Mouse (Mus musculus) thymus, adult 2 months (tissue): ENCODE measurements around the gene Abcb8. TPM values are rescaled to one million over a fixed set of nuclear protein-coding genes. Genes with fewer than 3 reads are reported as not detected.
"Not testable (repeated sequence)": the region's sequence is repeated elsewhere in the genome, so short reads cannot be mapped to it uniquely, and the experiment has no call there.

Source experiments
- DNase-seq: peaks from one replicate; pipeline ENCODE4 v3.0.0; 2021
- H3K27ac ChIP-seq: fragments of 200-500 bp; 2 replicates; pipeline ENCODE4 v1.5.1; 2012; ENCODE audit warnings: low read length, control low read depth; ENCODE audit not compliant: control insufficient read depth, insufficient read depth
- H3K27me3 ChIP-seq: fragments of 200-500 bp; 2 replicates; pipeline ENCODE4 v1.6.1; 2012; ENCODE audit warnings: mild to moderate bottlenecking, low read length, moderate library complexity, mixed read lengths; ENCODE audit not compliant: control insufficient read depth, insufficient read depth
- H3K36me3 ChIP-seq: fragments of 200-500 bp; 2 replicates; pipeline ENCODE4 v1.6.1; 2012; ENCODE audit warnings: mild to moderate bottlenecking, low read length, moderate library complexity; ENCODE audit not compliant: control insufficient read depth, insufficient read depth
- H3K4me1 ChIP-seq: fragments of 200-500 bp; replicated peaks from 2 replicates; pipeline ENCODE4 v1.6.1; 2012; ENCODE audit warnings: low read length; ENCODE audit not compliant: control insufficient read depth, insufficient read depth
- H3K4me3 ChIP-seq: fragments of 200-500 bp; 2 replicates; pipeline ENCODE4 v1.5.1; 2012; ENCODE audit warnings: mild to moderate bottlenecking, low read length, control low read depth, moderate library complexity; ENCODE audit not compliant: control insufficient read depth, insufficient read depth
- CTCF ChIP-seq: fragments of 200-500 bp; IDR thresholded peaks from 2 replicates; pipeline ENCODE4 v1.5.1; 2012; ENCODE audit warnings: mild to moderate bottlenecking, control low read depth, low read length, moderate library complexity, borderline replicate concordance; ENCODE audit not compliant: control insufficient read depth, poor library complexity, insufficient read depth; ENCODE audit errors: extremely low read depth
- POLR2A ChIP-seq: fragments of 200-500 bp; IDR thresholded peaks from 2 replicates; pipeline ENCODE4 v1.6.1; 2012; ENCODE audit warnings: mild to moderate bottlenecking, low read length, control low read depth, moderate library complexity; ENCODE audit not compliant: control insufficient read depth, poor library complexity, insufficient read depth; ENCODE audit errors: extremely low read depth
- WGBS: fragments of 180-500 bp; shearing (Covaris S2); methylation state at CpG from one replicate; pipeline ENCODE4 v1.1.7; 2018; 5-methylcytosine and 5-hydroxymethylcytosine counted together
- polyA plus RNA-seq: library from polyadenylated mRNA; depleted of rRNA; stranded (reverse); fragments of >200 nt; gene quantifications from 2 replicates; pipeline ENCODE4 v1.2.3, GENCODE M21; 2012

Gene Abcb8
- polyA plus RNA-seq, 1 experiment = 78.2 TPM

DNA sequence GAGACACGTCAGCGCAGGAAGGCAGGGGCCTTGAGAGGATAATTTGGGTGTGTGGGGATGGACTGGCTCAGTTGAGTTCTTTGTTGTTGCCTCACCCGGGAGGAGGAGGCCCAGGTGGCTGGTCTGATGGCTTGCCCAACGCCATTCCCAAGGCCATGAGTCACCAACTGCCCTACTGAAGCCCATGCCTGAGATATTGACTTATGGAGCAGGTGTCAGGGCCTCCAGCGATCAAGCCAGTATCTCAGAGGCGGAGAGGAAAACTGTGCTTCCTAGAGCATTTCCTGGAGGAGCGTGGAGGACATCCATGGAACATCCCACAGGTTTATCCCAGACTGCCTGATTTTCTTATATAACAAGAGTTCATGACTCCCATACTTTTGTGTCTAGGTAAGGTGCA, 739 bp upstream of the Abcb8 start:
- 90% methylated on average over 7 of the region's 7 CpGs for WGBS

DNA sequence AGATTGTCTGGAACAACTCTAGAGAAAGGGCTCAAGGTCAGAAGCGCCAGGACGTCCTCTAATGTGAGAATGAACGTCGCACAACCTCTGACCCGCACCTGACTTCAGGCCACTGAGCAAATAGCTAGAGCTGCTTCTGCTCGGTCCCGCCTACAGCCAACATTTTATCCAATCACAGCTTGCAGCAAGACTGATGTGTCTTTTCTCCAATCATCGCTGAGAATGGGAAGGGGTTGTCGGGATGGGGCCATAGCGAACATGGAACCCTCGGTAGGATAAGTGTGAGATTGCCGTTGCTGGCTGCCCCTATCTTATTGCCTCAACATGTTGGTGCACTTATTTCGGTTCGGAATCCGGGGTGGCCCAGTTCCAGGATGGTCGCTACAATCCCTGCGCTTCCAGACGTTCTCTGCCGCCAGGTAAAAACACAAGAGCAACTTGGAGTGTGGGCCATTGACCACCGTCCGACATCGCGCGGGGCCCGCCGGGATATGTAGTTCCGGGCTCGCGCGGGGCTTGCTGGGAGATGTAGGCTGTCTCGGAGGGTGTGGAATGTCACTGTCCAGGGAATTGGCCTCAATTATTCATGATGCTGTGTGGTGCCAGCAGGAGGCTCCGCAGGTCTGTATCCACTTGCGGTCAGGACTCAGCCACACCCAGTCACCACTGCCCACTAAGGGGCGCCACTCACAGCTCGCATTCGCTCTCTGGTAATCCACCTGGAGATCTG, 867 bp downstream of the Abcb8 start:
- no peaks in the 10 kb centered on the region for H3K27me3 ChIP-seq
- H3K4me1 ChIP-seq = peaks cover 6% of the 10 kb centered on the region
- TF ChIP-seq CTCF (peak; percentile 80), POLR2A (no peak)
- peak overlapping the region; percentile 77 for H3K4me3 ChIP-seq
- 3% methylated on average over 36 of the region's 36 CpGs for WGBS
- peak; percentile 94 for DNase-seq
- no peaks in the 10 kb centered on the region for H3K36me3 ChIP-seq
- peak overlapping the region; percentile 79 for H3K27ac ChIP-seq

More for the DNA sequence above, 739 bp upstream of the Abcb8 start:
- DNase-seq = no peak
- no peaks in the 10 kb centered on the region for H3K27me3 ChIP-seq
- no peak overlapping the region for H3K4me3 ChIP-seq
- H3K4me1 ChIP-seq = peaks cover 20% of the 10 kb centered on the region
- no peak overlapping the region for H3K27ac ChIP-seq
- no peak for TF ChIP-seq POLR2A
- TF ChIP-seq CTCF = no peak
- H3K36me3 ChIP-seq = no peaks in the 10 kb centered on the region

DNA sequence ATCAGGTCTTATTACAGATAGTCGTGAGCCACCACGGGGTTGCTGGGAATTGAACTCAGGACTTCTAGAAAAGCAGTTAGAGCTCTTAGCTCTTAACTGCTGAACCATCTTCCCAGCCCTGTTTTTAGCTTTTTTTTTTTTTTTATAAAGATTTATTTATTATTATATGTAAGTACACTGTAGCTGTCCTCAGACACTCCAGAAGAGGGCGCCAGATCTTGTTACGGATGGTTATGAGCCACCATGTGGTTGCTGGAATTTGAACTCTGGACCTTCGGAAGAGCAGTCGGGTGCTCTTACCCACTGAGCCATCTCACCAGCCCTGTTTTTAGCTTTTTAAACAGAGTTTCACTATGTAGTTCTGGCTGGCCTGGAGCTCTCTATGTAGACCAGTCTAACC, 2.8 kb downstream of the Abcb8 start:
- not testable (repeated sequence) for H3K27me3 ChIP-seq, H3K4me1 ChIP-seq, DNase-seq, H3K4me3 ChIP-seq, H3K27ac ChIP-seq, H3K36me3 ChIP-seq
- WGBS = 91% methylated on average over 6 of the region's 6 CpGs

DNA sequence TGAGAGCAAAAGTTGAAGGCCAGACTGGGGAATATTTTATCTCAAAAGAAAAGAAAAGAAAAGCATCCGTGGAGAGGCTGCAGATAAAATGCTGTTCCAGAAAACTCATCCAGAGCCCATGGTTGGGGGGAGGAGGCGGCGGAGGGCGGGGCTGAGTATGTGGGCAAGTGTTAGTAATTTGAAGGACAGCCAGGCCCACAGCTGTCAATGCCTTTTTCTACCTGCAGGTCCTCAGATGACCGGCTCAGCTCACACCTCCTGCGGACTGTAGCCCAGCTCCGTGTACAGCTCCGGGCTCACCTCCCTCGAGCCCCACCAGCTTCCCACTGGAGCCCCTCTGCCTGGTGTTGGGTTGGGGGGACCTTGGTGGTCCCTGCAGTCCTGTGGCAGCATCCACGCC, 6.2 kb downstream of the Abcb8 start:
- no peak for DNase-seq
- Histone ChIP-seq H3K27me3 (no peaks in the 10 kb centered on the region), H3K36me3 (no peaks in the 10 kb centered on the region), H3K27ac (no peak overlapping the region), H3K4me3 (no peak overlapping the region), H3K4me1 (no peaks in the 10 kb centered on the region)
- WGBS = 96% methylated on average over 10 of the region's 10 CpGs
- no peak for TF ChIP-seq CTCF
- no peak for TF ChIP-seq POLR2A

DNA sequence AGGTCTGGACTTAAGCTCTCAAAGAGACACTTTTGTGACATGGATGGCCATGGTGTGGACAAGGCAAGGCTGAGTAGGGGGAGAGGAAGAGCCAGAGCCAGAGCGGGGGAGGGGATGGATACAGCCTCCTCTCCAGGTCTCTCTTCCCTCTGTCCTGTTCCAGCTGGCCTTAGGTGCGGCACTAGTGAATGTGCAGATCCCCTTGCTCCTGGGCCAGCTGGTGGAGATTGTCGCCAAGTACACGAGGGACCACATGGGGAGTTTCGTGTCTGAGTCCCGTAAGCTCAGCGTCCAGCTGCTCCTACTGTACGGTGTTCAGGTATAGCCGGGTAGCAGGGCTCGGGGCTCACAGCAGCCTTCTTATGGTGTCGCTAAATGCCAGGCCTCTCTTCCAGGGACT, 6.9 kb downstream of the Abcb8 start:
- Histone ChIP-seq H3K27me3 (no peaks in the 10 kb centered on the region), H3K36me3 (no peaks in the 10 kb centered on the region), H3K4me3 (no peak overlapping the region), H3K4me1 (no peaks in the 10 kb centered on the region), H3K27ac (no peak overlapping the region)
- no peak for DNase-seq
- 97% methylated on average over 11 of the region's 11 CpGs for WGBS
- TF ChIP-seq CTCF (no peak), POLR2A (no peak)

DNA sequence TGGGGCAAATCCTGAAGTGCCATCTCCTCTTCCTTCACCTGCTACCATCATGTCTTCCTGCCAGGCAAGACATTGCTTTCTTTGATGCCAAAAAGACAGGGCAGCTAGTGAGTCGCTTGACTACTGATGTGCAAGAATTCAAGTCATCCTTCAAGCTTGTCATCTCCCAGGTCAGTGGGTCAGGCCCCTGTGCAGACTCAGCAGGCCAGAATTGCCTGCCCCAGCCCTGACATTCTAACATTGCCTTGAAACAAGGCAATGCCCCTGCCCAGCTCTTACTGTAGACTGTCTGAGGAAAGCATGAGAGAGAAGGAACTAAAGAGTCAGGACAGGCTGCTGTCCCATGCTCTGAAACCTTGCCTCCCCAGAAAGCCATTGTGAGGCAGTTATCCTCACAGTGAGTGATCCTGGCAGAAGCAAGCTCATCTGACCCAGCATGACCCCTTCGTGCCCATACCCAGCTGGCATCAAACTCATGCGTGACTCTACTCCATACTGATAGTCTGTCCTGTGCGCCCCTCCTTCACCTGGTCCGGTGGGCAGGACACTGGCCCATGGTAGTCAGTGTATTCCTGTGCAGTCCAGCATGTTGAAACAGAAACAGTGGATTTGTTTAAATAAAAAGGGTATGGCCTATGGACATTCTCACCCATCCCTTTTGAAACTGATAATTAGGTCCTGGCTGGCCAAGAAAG, 7.6 kb downstream of the Abcb8 start:
- H3K4me1 ChIP-seq = no peaks in the 10 kb centered on the region
- no peak overlapping the region for H3K27ac ChIP-seq
- DNase-seq = no peak
- TF ChIP-seq POLR2A (no peak), CTCF (no peak)
- 99% methylated on average over 5 of the region's 5 CpGs for WGBS
- no peaks in the 10 kb centered on the region for H3K27me3 ChIP-seq
- no peaks in the 10 kb centered on the region for H3K36me3 ChIP-seq
- H3K4me3 ChIP-seq = no peak overlapping the region

DNA sequence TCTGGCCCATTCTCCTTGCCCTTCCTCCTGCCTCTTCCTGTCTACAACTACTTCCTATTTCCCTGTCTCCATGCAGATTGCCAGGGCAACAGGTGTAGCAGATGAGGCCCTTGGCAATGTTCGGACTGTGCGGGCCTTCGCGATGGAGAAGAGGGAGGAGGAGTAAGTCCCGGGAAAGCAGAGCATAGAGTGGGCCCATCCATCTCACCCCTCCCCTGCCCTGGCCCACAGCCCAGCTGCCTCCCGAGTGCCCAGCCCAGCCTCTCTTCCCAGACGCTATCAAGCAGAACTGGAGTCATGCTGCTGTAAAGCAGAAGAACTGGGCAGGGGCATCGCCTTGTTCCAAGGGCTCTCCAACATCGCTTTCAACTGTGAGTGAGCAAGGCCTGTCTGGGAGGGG, 8.5 kb downstream of the Abcb8 start:
- Histone ChIP-seq H3K4me3 (no peak overlapping the region), H3K27me3 (no peaks in the 10 kb centered on the region), H3K4me1 (no peaks in the 10 kb centered on the region), H3K36me3 (no peaks in the 10 kb centered on the region), H3K27ac (no peak overlapping the region)
- WGBS = 97% methylated on average over 9 of the region's 9 CpGs
- no peak for TF ChIP-seq POLR2A
- no peak for TF ChIP-seq CTCF
- no peak for DNase-seq
